Mouse (Mus musculus): ENCODE data around the gene Cc2d1b. TPM values are rescaled to one million over a fixed set of nuclear protein-coding genes. Genes with fewer than 3 reads are reported as not detected.

Cc2d1b gene
- 28.9 and 31.2 TPM in 2 replicates for polyA plus RNA-seq (2016; fragmentation: Nextera tagmentation; extraction: Ambion mirVana)

DNA sequence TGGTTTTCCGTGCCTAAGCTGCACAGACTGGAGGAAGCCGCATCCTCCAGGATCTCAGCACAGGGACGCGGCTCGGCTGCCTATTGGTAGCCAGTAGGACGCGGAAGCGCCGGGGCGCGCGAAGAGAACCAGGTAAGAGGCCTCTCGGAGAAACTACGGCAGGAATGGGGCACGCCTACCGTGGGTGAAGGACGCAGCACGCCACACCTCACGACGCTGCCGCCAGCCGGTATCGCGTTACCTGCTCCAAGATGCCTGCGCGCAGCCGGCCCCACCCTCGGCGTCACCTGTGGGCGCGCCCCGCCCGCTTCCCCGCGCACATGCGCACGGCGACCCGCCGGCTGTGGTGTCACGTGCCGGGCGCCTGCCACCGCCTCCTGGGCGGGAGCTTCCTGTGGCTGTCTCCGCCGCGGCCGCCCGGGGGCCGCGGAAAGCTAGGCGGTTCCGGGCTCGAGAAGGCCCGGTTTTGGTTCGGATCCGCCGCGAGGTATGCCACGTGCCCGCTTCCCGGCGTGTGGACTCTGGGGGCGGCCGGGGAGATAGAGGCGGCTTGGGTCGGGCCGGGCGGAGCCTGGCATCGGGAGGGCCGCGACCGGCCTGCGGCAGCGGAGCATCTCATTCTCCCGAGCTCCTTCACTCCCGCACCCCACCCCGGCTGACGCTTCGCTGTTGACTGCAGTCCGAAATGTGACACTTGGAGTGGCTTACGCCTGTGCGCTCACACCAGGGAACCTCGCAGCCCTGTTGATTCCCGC is at the start of gene Cc2d1b:
Cc2d1b (plus strand) TSS at position 354 of the 755 bp plus-strand sequence.
- no peaks in the 10 kb centered on the region for H3K9me3 ChIP-seq (replicated peaks)
- H3K4me1 ChIP-seq: peaks cover 16% of the 10 kb centered on the region
- WGBS: under 1% methylated on average over 86 of the region's 86 CpGs

DNA sequence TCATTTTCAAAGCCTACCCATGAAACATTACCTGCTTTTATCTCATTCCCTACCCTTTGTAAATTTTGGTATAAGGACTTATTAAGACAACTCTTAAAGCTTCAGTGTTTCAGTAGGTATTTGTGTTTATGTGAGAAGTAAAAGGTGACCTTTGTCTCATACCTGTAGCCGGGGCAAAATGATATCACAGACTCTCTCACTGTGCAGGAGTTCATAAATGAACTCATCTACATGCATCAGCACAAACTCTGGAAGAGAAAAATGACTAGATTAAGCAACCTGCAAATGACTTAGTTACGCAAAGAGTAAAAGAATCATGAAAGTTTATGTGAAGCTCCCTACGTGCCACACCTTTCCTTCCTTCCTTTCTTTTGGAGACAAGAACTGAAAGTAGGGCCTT is 47.1 kb upstream of the Cc2d1b start:
- Histone ChIP-seq H3K27me3 (ENCODE audit: low read depth, poor library complexity, severe bottlenecking) (no peaks in the 10 kb centered on the region), H3K9me3 (replicated peaks) (no peaks in the 10 kb centered on the region), H3K27ac (no peak overlapping the region), H3K4me1 (peaks cover 6% of the 10 kb centered on the region), H3K4me3 (no peak overlapping the region), H3K36me3 (peaks cover 95% of the 10 kb centered on the region)
- WGBS: 93% methylated on average over 3 of the region's 3 CpGs
- DNase-seq (ENCODE audit: low spot score): no peak

More for the DNA sequence above, at the start of gene Cc2d1b:
- Histone ChIP-seq H3K27ac (peak within 1 kb of the TSS; percentile 96), H3K27me3 (ENCODE audit: low read depth, poor library complexity, severe bottlenecking) (no peaks in the 10 kb centered on the region), H3K4me3 (peak within 1 kb of the TSS; percentile 80), H3K36me3 (peaks cover 46% of the 10 kb centered on the region)
- peak; percentile 95 for DNase-seq (ENCODE audit: low spot score)

DNA sequence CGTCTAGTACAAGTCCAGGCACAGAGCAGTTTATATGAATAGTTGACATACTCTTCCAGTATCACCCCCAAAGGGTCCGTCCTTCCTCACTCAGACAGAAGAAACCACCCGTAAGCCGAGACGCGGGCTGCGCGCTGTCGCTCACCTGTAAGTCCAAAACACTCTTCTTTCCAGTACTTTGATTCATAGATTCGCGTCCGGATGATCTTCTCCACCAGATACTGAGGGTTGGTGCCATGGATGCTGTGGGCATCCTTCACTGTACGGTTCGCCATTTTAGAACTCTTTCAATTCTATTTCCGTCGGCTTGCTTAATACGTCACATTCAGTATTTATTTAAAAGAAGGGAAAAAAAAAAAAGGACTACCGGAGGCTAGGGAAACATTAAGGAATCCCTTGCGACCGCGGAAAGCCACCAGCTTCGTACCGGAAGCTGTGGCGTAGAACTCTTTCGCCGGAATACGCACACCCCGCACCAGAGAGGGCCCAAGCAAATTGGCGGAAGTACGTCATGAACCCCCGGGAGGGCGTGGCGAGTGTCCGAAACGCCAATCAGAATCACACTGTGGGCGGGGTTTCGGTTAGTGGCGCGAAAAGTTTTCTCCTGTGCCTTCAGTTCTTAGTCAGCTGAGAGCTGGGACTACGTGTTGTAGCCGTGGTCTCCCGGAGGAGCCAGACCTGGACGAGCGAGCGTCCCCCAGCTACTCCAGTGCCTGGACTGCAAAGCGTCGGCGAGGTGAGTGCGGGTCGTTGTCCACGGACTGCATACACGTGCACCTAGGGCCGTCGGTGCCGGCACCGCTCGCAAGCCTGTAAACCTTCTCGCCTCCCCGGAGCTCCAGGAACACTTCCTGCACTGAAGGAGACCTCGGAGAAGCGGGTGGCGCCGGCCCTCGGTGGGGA is 40.6 kb upstream of the Cc2d1b start, which contains the start of the genes Prpf38a and Orc1:
Prpf38a (minus strand) TSS at position 497 of the 903 bp plus-strand sequence.
Orc1 (plus strand) TSS at position 584 of the 903 bp plus-strand sequence.
- Histone ChIP-seq H3K27me3 (ENCODE audit: low read depth, poor library complexity, severe bottlenecking) (no peaks in the 10 kb centered on the region), H3K27ac (peak within 1 kb of the TSS; percentile 87), H3K36me3 (peaks cover 57% of the 10 kb centered on the region), H3K4me1 (peaks cover 24% of the 10 kb centered on the region), H3K4me3 (peak within 1 kb of the TSS; percentile 70), H3K9me3 (replicated peaks) (no peaks in the 10 kb centered on the region)
- peak; percentile 99 for DNase-seq (ENCODE audit: low spot score)
- WGBS: under 1% methylated on average over 64 of the region's 64 CpGs

DNA sequence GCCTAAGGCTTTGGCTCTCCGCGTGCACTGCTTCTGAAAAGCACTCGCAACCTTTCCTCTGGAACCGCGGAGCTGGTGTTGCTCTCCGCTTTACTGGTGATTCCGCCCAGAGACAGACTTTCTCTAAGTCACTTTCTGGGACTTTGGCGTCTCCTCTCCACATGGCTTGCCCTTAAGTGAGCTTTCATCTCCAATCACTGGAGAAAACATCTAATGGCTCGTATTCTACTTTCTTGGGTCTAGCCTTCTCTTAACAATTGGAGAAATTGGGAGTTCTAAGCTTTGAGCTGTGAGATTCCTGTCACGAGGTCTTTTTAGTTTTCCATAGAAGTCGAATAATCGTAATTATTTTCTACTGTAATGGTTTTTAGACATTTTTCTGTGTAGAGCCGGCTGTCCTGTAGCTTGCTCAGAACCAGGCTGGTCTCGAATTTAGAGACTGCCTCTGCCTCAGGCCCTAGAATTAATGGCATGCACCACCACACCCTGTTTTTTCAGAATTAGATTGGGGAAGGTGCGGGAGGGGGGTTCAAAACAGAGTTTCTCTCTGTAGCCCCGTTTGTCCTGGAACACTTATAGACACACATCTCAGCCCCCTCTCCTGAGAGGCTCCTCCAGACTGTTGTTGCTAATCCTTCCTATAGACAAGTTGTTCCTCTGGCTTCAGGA is 39.9 kb upstream of the Cc2d1b start:
- Histone ChIP-seq H3K36me3 (peaks cover 53% of the 10 kb centered on the region), H3K9me3 (replicated peaks) (no peaks in the 10 kb centered on the region), H3K4me1 (peaks cover 24% of the 10 kb centered on the region), H3K27ac (peak overlapping the region; percentile 87), H3K27me3 (ENCODE audit: low read depth, poor library complexity, severe bottlenecking) (no peaks in the 10 kb centered on the region), H3K4me3 (peak overlapping the region; percentile 70)
- WGBS: 1% methylated on average over 16 of the region's 16 CpGs
- no peak for DNase-seq (ENCODE audit: low spot score)

DNA sequence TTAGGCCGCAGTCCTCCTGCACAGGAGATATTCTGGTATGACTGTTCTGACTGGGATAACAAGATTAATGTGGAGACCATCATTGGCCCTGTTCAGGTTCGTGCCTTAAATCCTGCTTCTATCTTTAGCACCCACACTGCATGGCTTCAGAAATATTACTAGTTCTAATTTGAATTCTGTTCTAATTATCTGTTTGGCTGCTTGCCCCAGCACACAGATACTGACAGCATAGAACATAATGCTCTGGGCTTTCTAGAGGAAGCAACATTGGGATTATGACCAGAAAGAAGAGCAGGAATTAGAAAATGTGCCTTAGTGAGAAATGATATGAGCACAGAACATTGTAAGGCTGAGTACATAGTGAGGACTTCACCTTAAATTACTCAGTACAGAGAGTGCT is 26.4 kb upstream of the Cc2d1b start:
- WGBS: 94% methylated on average over 2 of the region's 2 CpGs
- Histone ChIP-seq H3K27me3 (ENCODE audit: low read depth, poor library complexity, severe bottlenecking) (no peaks in the 10 kb centered on the region), H3K36me3 (peaks cover 89% of the 10 kb centered on the region)

DNA sequence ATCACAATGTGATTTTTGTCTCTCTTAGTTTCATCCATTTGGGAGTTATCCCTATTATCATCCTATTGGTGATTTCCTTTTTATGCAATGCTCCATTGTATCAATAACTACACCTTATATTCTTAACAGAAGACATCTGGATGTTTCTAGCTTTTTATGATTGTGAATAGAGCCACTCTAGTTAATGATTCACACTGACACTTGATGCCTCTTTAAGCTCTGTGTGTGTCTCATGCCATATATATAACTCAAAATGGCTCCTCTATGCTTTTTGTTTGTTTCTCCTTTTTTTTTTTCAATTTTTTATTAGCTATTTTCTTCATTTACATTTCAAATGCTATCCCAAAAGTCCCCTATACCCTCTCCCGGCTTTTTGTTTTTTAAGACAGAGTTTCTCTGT is 24.0 kb upstream of the Cc2d1b start:
- H3K27me3 ChIP-seq (ENCODE audit: low read depth, poor library complexity, severe bottlenecking): no peaks in the 10 kb centered on the region
- DNase-seq (ENCODE audit: low spot score): no peak
- WGBS: 84% methylated on average over 1 of the region's 1 CpGs
- H3K27ac ChIP-seq: no peak overlapping the region
- peaks cover 89% of the 10 kb centered on the region for H3K36me3 ChIP-seq
- H3K9me3 ChIP-seq (replicated peaks): no peaks in the 10 kb centered on the region
- H3K4me1 ChIP-seq: no peaks in the 10 kb centered on the region
- no peak overlapping the region for H3K4me3 ChIP-seq

More for the DNA sequence above, 26.4 kb upstream of the Cc2d1b start:
- Histone ChIP-seq H3K4me3 (no peak overlapping the region), H3K27ac (no peak overlapping the region), H3K9me3 (replicated peaks) (no peaks in the 10 kb centered on the region), H3K4me1 (no peaks in the 10 kb centered on the region)
- no peak for DNase-seq (ENCODE audit: low spot score)

DNA sequence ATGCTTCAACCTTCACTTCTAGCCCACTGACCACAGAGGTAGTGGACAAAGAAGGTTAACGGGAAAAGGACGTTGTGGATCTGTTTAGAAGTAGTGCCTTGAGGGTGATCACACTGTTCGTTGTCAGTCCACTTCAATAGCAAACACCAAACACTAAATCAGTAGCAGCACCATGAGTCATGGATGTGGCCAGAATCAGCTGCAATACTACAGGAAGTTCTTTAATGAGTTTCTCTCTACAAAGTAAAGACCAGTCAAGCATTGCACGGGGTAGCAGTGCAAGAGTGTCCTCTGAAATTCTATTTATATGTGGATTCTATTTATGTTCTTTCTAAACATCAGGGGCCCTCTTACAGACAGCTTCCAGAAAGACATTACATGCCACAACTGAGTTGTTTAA is 21.4 kb upstream of the Cc2d1b start:
- H3K27ac ChIP-seq: no peak overlapping the region
- 92% methylated on average over 4 of the region's 4 CpGs for WGBS
- H3K27me3 ChIP-seq (ENCODE audit: low read depth, poor library complexity, severe bottlenecking): no peaks in the 10 kb centered on the region
- H3K36me3 ChIP-seq: peaks cover 92% of the 10 kb centered on the region
- H3K4me1 ChIP-seq: no peaks in the 10 kb centered on the region
- H3K9me3 ChIP-seq (replicated peaks): no peaks in the 10 kb centered on the region
- no peak overlapping the region for H3K4me3 ChIP-seq
- no peak for DNase-seq (ENCODE audit: low spot score)

DNA sequence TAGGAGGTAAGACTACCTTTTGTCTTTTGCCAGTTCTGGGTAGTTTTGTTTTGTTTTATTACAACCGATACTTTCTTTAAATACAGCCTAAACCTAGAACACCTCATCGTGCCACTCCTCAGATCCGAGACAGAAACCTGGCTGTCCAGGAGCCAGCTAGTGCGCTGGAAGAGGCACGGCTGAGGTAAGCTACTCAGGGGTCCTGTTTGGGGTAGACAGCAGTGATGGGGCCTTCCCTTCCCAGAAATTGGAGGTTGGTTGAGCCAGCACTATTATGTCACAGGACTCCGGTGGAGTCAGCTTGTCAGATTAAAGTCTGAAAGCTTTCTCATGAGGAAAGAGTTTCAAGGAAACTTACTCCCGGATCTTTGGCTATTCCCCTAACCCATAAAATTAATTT is 17.9 kb upstream of the Cc2d1b start:
- peaks cover 92% of the 10 kb centered on the region for H3K36me3 ChIP-seq
- H3K9me3 ChIP-seq (replicated peaks): no peaks in the 10 kb centered on the region
- H3K27ac ChIP-seq: no peak overlapping the region
- WGBS: 95% methylated on average over 7 of the region's 7 CpGs
- H3K4me3 ChIP-seq: no peak overlapping the region
- H3K4me1 ChIP-seq: no peaks in the 10 kb centered on the region
- no peaks in the 10 kb centered on the region for H3K27me3 ChIP-seq (ENCODE audit: low read depth, poor library complexity, severe bottlenecking)
- DNase-seq (ENCODE audit: low spot score): no peak

DNA sequence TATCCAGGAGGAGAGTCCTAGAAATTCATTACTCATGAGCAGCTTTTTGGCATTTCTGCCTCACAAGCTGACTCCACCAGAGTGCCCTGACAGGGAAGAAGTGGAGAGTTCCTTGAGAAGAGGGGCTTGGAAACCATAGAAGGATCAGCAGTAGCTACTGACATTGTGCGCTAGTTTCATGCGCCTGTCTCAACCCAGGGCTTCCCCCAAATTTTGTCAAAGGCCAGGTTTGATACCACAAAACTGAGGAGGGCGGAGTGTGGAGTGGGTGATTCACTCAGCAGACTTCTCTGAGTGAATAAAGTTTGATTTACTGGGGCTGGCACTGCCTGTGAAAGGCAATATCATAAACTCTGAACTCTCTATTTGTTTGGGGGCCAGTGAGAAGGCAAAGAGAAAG is 11.1 kb upstream of the Cc2d1b start:
- H3K4me3 ChIP-seq: no peak overlapping the region
- no peak for DNase-seq (ENCODE audit: low spot score)
- H3K4me1 ChIP-seq: no peaks in the 10 kb centered on the region
- H3K36me3 ChIP-seq: peaks cover 85% of the 10 kb centered on the region
- no peaks in the 10 kb centered on the region for H3K27me3 ChIP-seq (ENCODE audit: low read depth, poor library complexity, severe bottlenecking)
- 89% methylated on average over 3 of the region's 3 CpGs for WGBS
- H3K9me3 ChIP-seq (replicated peaks): no peaks in the 10 kb centered on the region
- no peak overlapping the region for H3K27ac ChIP-seq

DNA sequence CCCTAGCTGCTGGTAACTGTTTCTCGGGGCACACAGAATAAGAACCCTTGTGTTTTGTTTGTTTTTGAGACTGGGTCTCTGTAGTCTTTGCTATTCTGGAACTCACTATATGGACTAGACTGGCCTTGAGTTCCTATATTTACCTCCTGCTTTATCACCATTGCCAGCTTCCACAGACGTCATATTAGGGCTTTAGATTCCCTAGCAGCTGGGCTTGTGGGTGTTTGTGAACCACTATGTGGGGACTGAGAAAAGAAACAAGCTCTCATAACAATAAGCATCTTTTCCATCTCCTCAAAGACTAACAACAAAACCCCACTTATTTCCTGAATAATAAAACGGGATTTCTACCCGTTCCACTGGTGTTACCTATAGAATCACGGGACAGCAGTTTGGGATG is 8.8 kb upstream of the Cc2d1b start:
- 91% methylated on average over 5 of the region's 5 CpGs for WGBS
- peaks cover 84% of the 10 kb centered on the region for H3K36me3 ChIP-seq

DNA sequence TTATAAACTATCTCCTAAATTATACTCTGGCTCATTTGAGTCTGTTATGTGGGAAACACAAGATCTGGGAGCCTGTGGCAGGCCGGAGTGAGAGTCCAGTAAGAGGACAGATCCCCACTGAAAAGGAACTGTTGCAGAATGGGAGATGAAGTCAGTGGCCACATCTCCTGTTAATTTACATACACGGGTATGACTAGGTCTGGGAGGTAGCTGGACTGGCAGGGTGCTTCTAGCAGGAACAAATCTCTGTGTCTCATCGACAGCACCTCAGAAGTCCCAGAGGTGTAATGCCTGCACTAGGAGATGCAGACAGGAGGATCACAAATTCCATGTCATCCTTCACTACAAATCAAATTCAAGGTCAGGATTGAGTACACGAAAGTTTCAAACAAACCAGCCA is 1.2 kb upstream of the Cc2d1b start:
- H3K27ac ChIP-seq: peak overlapping the region; percentile 96; the same call in 1 of the 2 replicates
- H3K27me3 ChIP-seq (ENCODE audit: low read depth, poor library complexity, severe bottlenecking): no peaks in the 10 kb centered on the region
- H3K9me3 ChIP-seq (replicated peaks): no peaks in the 10 kb centered on the region
- H3K4me1 ChIP-seq: peaks cover 16% of the 10 kb centered on the region
- WGBS: 70% methylated on average over 4 of the region's 4 CpGs
- peak overlapping the region; percentile 80 for H3K4me3 ChIP-seq
- H3K36me3 ChIP-seq: peaks cover 44% of the 10 kb centered on the region
- no peak for DNase-seq (ENCODE audit: low spot score)

More for the DNA sequence above, 8.8 kb upstream of the Cc2d1b start:
- Histone ChIP-seq H3K27me3 (ENCODE audit: low read depth, poor library complexity, severe bottlenecking) (no peaks in the 10 kb centered on the region), H3K4me3 (no peak overlapping the region), H3K9me3 (replicated peaks) (no peaks in the 10 kb centered on the region), H3K4me1 (no peaks in the 10 kb centered on the region), H3K27ac (no peak overlapping the region)
- DNase-seq (ENCODE audit: low spot score): no peak

DNA sequence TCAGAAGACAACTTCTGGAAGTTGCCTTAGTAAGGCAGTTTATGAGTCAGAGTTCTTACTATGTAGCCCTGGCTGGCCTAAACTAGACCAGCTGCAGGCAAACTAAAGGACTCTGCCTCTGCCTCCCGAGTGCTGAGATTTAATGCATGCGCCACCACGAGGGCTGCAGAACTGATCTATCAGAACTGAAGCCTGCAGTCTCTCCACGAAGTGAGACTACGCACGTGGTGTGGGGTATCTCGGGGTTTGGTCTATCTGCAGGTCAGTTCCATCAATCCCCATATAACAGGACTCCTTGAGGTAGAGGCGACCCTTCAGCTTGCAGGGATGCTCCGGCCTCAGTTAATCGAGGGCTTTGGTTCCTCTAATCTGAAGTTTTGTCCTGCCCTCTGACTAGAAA is 575 bp upstream of the Cc2d1b start:
- DNase-seq (ENCODE audit: low spot score): no peak
- Histone ChIP-seq H3K27me3 (ENCODE audit: low read depth, poor library complexity, severe bottlenecking) (no peaks in the 10 kb centered on the region), H3K9me3 (replicated peaks) (no peaks in the 10 kb centered on the region), H3K27ac (peak overlapping the region; percentile 96), H3K4me1 (peaks cover 16% of the 10 kb centered on the region), H3K4me3 (peak overlapping the region; percentile 80), H3K36me3 (peaks cover 45% of the 10 kb centered on the region)
- 5% methylated on average over 10 of the region's 10 CpGs for WGBS

All from limb, embryonic 10.5 days (tissue).